Mouse (Mus musculus) embryo, embryonic 11 days (tissue): Measurements from ENCODE around the gene Atp11c.
A peak's percentile ranks its signal among the peaks of the same experiment; 100 is the strongest.

Experiments used
- DNase-seq: peaks from one replicate; pipeline ENCODE4 v3.0.0-alpha.2; 2015

Atp11c gene

GRCm38 (mm10) chrX:60381711-60382110, 210.8 kb downstream of the Atp11c start:
- DNase-seq, result no peak

- no peak for DNase-seq
Measured at GRCm38 (mm10) chrX:60380386-60380785, 212.1 kb downstream of the Atp11c start.

- no peak for DNase-seq
Measured at GRCm38 (mm10) chrX:60348741-60349140, 243.8 kb downstream of the Atp11c start.

GRCm38 (mm10) chrX:60345447-60345846, 247.1 kb downstream of the Atp11c start:
- no peak for DNase-seq

- no peak for DNase-seq
Measured at GRCm38 (mm10) chrX:60344991-60345390, 247.5 kb downstream of the Atp11c start.

- no peak for DNase-seq
Measured at GRCm38 (mm10) chrX:60329735-60330134, 262.8 kb downstream of the Atp11c start.

- DNase-seq, result no peak
Measured at GRCm38 (mm10) chrX:60321321-60321720, 271.2 kb downstream of the Atp11c start.

GRCm38 (mm10) chrX:60317661-60318060, 274.8 kb downstream of the Atp11c start:
- no peak for DNase-seq

- no peak for DNase-seq
Measured at GRCm38 (mm10) chrX:60292335-60292734, 300.2 kb downstream of the Atp11c start.

GRCm38 (mm10) chrX:60255346-60255745, 337.2 kb downstream of the Atp11c start:
- no peak for DNase-seq

GRCm38 (mm10) chrX:60187726-60188125, 404.8 kb downstream of the Atp11c start:
- no peak for DNase-seq

- DNase-seq, result no peak
Measured at GRCm38 (mm10) chrX:60182611-60183010, 409.9 kb downstream of the Atp11c start.

- DNase-seq, result peak; percentile 62
Measured at GRCm38 (mm10) chrX:60178744-60179458, 413.6 kb downstream of the Atp11c start, which contains the start of gene Mcf2. TSS of gene Mcf2 (minus strand) at chrX:60179089.

GRCm38 (mm10) chrX:60178025-60178743, 414.3 kb downstream of the Atp11c start:
- DNase-seq, result no peak
